Mouse (Mus musculus): ENCODE data around the gene Tent5d. TPM values are rescaled to one million over a fixed set of nuclear protein-coding genes. Genes with fewer than 3 reads are reported as not detected.

Gene Tent5d
- total and polyA plus RNA-seq, 3 experiments, result 2.0 to 2.2 TPM; not detected in 1

GRCm38 (mm10) chrX:107816218-107816554 lies 23.8 kb downstream of the Tent5d start, which contains the start of gene 2610002M06Rik (continued):
- TF ChIP-seq BHLHE40 (IDR thresholded peaks at IDR 0.05; ENCODE audit: borderline replicate concordance, low read depth, low read length) (peak; percentile 99), ZC3H11A (IDR thresholded peaks at IDR 0.05; ENCODE audit: low read depth, low read length) (peak; percentile 77), MEF2A (IDR thresholded peaks at IDR 0.05; ENCODE audit: extremely low read depth, insufficient replicate concordance, low read depth, low read length, poor library complexity, severe bottlenecking) (0 out of 2 replicates have a peak, but pooled peaks have one; percentile 28), MAZ (IDR thresholded peaks at IDR 0.05; ENCODE audit: low read depth, low read length) (no peak), MYC (IDR thresholded peaks at IDR 0.05; ENCODE audit: low read depth, low read length) (peak; percentile 86), RAD21 (IDR thresholded peaks at IDR 0.05; ENCODE audit: low read depth, low read length) (peak; percentile 94), JUND (IDR thresholded peaks at IDR 0.05; ENCODE audit: low read depth, low read length) (no peak)

- peak overlapping the region; percentile 6; the same call in 1 of the 2 replicates for H3K27ac ChIP-seq (ENCODE audit: control insufficient read depth, low read depth, low read length)
- no peaks in the 10 kb centered on the region for H3K27me3 ChIP-seq (ENCODE audit: control insufficient read depth in 1 of 2, insufficient read depth in 2 of 2, low read length in 2 of 2)
- H3K36me3 ChIP-seq (ENCODE audit: control insufficient read depth in 1 of 2, insufficient read depth in 2 of 2, low read length in 2 of 2), result peaks cover 0 to 17% of the 10 kb centered on the region in 2 experiments; a peak in 3 of 4 replicates
- H3K79me2 ChIP-seq (ENCODE audit: control insufficient read depth, insufficient read depth, low read length, poor library complexity), result peaks cover 10% of the 10 kb centered on the region
- H3K9me3 ChIP-seq (replicated peaks; ENCODE audit: insufficient read depth, low read length), result no peaks in the 10 kb centered on the region
- H3K9ac ChIP-seq (ENCODE audit: control insufficient read depth, low read depth, low read length, poor library complexity, severe bottlenecking), result peak overlapping the region; percentile 59
- no peak for TF ChIP-seq SIN3A (IDR thresholded peaks at IDR 0.05; ENCODE audit: low read length)
- peak; percentile 93; the same call in 1 of the 2 replicates for TF ChIP-seq CHD1 (IDR thresholded peaks at IDR 0.05; ENCODE audit: low read depth, low read length)
- no peak for TF ChIP-seq JUND (IDR thresholded peaks at IDR 0.05; ENCODE audit: low read depth, low read length)
- peaks cover 4 to 9% of the 10 kb centered on the region in 2 experiments; a peak in 3 of 4 replicates for H3K4me1 ChIP-seq (ENCODE audit: control insufficient read depth in 1 of 2, insufficient read depth in 2 of 2, low read length in 2 of 2)
- H3K4me3 ChIP-seq (ENCODE audit: control insufficient read depth in 1 of 2, insufficient read depth in 1 of 2, low read depth in 2 of 2, low read length in 2 of 2), result peak overlapping the region; percentile 65 to 81
- DNase-seq (ENCODE audit: low read depth, low spot score), result no peak
These were observed 24.3 kb downstream of the Tent5d start for GRCm38 (mm10) chrX:107816726-107817125.

GRCm38 (mm10) chrX:107858165-107858564 lies 65.8 kb downstream of the Tent5d start:
- peak; percentile 93 for TF ChIP-seq SIN3A (IDR thresholded peaks at IDR 0.05; ENCODE audit: low read length)
- no peak for TF ChIP-seq ZC3H11A (IDR thresholded peaks at IDR 0.05; ENCODE audit: low read depth, low read length)
- peak; percentile 57; the same call in 1 of the 2 replicates for TF ChIP-seq MXI1 (IDR thresholded peaks at IDR 0.05; ENCODE audit: low read depth, low read length)
- H3K79me2 ChIP-seq (ENCODE audit: control insufficient read depth, insufficient read depth, low read length, poor library complexity), result no peaks in the 10 kb centered on the region
- no peak overlapping the region for H3K4me3 ChIP-seq (ENCODE audit: control insufficient read depth in 1 of 2, insufficient read depth in 1 of 2, low read depth in 2 of 2, low read length in 2 of 2)
- no peaks in the 10 kb centered on the region for H3K36me3 ChIP-seq (ENCODE audit: control insufficient read depth in 1 of 2, insufficient read depth in 2 of 2, low read length in 2 of 2)
- H3K9ac ChIP-seq (ENCODE audit: control insufficient read depth, low read depth, low read length, poor library complexity, severe bottlenecking), result no peak overlapping the region
- no peak overlapping the region for H3K27ac ChIP-seq (ENCODE audit: control insufficient read depth, low read depth, low read length)
- no peaks in the 10 kb centered on the region for H3K9me3 ChIP-seq (replicated peaks; ENCODE audit: insufficient read depth, low read length)
- peak; percentile 71 for DNase-seq (ENCODE audit: low read depth, low spot score)
- no peaks in the 10 kb centered on the region for H3K4me1 ChIP-seq (ENCODE audit: control insufficient read depth in 1 of 2, insufficient read depth in 2 of 2, low read length in 2 of 2)
- H3K27me3 ChIP-seq (ENCODE audit: control insufficient read depth in 1 of 2, insufficient read depth in 2 of 2, low read length in 2 of 2), result no peaks in the 10 kb centered on the region

Other genes starting within 250 kb of the Tent5d start
- not detected in 2 replicates for gene Tbx22, start 124.6 kb upstream of the Tent5d start, total RNA-seq (2012; rRNA removed)
- gene Tbx22, start 124.6 kb upstream of the Tent5d start, polyA plus RNA-seq (2012; ENCODE audit: insufficient read depth in 1 of 2, insufficient read length in 2 of 2, low read depth in 1 of 2, low replicate concordance in 2 of 2, missing spikeins in 1 of 2), result not detected
- 24.6 and 26.2 TPM in 2 replicates for gene 2610002M06Rik, start 23.7 kb downstream of the Tent5d start, total RNA-seq (2012; rRNA removed)
- gene 2610002M06Rik, start 23.7 kb downstream of the Tent5d start, polyA plus RNA-seq (2012; ENCODE audit: insufficient read depth in 1 of 2, insufficient read length in 2 of 2, low read depth in 1 of 2, low replicate concordance in 2 of 2, missing spikeins in 1 of 2), result 10 to 100 TPM; 34.4 to 49.5 TPM
- not detected in 2 replicates for gene Gm732, start 155.9 kb downstream of the Tent5d start, total RNA-seq (2012; rRNA removed)
- gene Gm732, start 155.9 kb downstream of the Tent5d start, polyA plus RNA-seq (2012; ENCODE audit: insufficient read depth in 1 of 2, insufficient read length in 2 of 2, low read depth in 1 of 2, low replicate concordance in 2 of 2, missing spikeins in 1 of 2), result not detected